Mouse (Mus musculus) CH12.LX (cell line): ENCODE measurements at regions not wholly inside any gene's neighbourhood (a gene's known extent, or its start where the extent isn't known, plus 50 kb on each side); places are given as distances from the start of the nearest gene placed in this dataset.

Experiments used
- CHD1 ChIP-seq: IDR thresholded peaks from 2 replicates; pipeline ENCODE4 v1.6.1; 2012; ENCODE audit warnings: low read depth, low read length, improper control_type of control experiment, inconsistent platforms
- CTCF ChIP-seq, 2 experiments: IDR thresholded peaks in 1 of 2; conservative IDR thresholded peaks in 1 of 2; 2 replicates each; pipeline ENCODE4 v1.5.1; 2011 to 2012; ENCODE audit warnings: low read depth in 2 of 2, low read length in 2 of 2, improper control_type of control experiment in 1 of 2, inconsistent platforms in 1 of 2, mild to moderate bottlenecking in 1 of 2, moderate library complexity in 1 of 2
- EP300 ChIP-seq: IDR thresholded peaks from 2 replicates; pipeline ENCODE4 v1.6.1; 2011; ENCODE audit warnings: low read length, improper control_type of control experiment
- JUN ChIP-seq: IDR thresholded peaks from 2 replicates; pipeline ENCODE4 v1.6.1; 2011; ENCODE audit warnings: low read depth, mild to moderate bottlenecking, low read length, improper control_type of control experiment, moderate library complexity; ENCODE audit not compliant: insufficient read depth
- JUND ChIP-seq: conservative IDR thresholded peaks from 2 replicates; pipeline ENCODE4 v1.6.1; 2011; ENCODE audit warnings: low read depth, low read length, improper control_type of control experiment
- POLR2A ChIP-seq: IDR thresholded peaks from 2 replicates; pipeline ENCODE4 v1.6.1; 2011; ENCODE audit warnings: low read depth, mild to moderate bottlenecking, improper control_type of control experiment, low read length
- SMC3 ChIP-seq: IDR thresholded peaks from 2 replicates; pipeline ENCODE4 v1.6.1; 2011; ENCODE audit warnings: low read depth, low read length, improper control_type of control experiment

DNA sequence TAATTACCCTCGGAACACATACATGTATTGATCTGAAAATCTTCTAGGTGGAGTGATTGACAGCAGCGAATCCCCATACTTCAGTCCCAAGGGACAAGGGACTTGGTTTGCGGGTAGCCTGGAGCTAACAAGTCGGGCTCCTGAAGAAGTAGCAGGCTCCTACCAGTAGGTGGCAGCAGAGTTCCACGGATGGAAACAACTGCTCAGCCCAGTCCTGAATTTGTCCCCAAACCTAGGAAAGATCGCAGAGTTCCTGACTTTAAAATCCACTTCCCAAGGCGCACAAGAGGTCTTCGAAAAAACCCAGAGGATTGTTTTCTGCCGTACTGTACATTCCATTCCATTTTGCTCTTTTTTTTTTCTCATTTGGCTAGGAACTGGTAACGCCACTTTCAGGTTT, 169.4 kb downstream of the Arrdc4 start:
- TF ChIP-seq JUND = no peak
- peak; percentile 59 for TF ChIP-seq SMC3
- TF ChIP-seq CTCF (conservative IDR thresholded peaks at IDR 0.05 in 1 of 2, IDR thresholded peaks at IDR 0.05 in 1 of 2; ENCODE audit: low read depth in 2 of 2, low read length in 2 of 2) = peak; percentile 86 to 93
- no peak for TF ChIP-seq POLR2A
- TF ChIP-seq EP300 = no peak
- TF ChIP-seq CHD1 = no peak
- no peak for TF ChIP-seq JUN
